Mouse (Mus musculus) megakaryocyte, embryonic 14.5 days (primary cell): ENCODE data around the gene Hormad2.

Source experiments
- FLI1 ChIP-seq: IDR thresholded peaks from 2 replicates; pipeline ENCODE4 v1.6.1; 2012; ENCODE audit warnings: low read length, inconsistent platforms, mixed read lengths
- GATA1 ChIP-seq: IDR thresholded peaks from 3 replicates; pipeline ENCODE4 v1.6.1; 2012; ENCODE audit warnings: mixed read lengths, low read length, inconsistent platforms, borderline replicate concordance

- no peak for TF ChIP-seq GATA1
- TF ChIP-seq FLI1 = no peak
Measured at GRCm38 (mm10) chr11:4464186-4464585, 23.3 kb upstream of the Hormad2 start.
